ENCODE assay signal across 17 mouse cellular contexts in genomic region chr12:68862991-68863356, GRCm38 (mm10).
DNase-seq lines count a peak whose midpoint lies in the region; ATAC-seq and TF ChIP-seq lines count a peak whose summit lies in the region.
"Had no signal": no experiment of that assay in that cellular context is flagged by ENCODE, and none has a peak within 500 bp of the region (broad histone marks: within the 10 kb centered on the region; RNA-seq: fewer than 3 reads in every experiment).

No protein-coding gene starts in this region.

- H3K4me2 ChIP-seq in forebrain, embryonic 12.5 days: no peak overlapping the region
- no peak overlapping the region for H3K4me2 ChIP-seq in midbrain, embryonic 16.5 days (ENCODE audit: low read length)
- H3K4me2 ChIP-seq in midbrain, embryonic 11.5 days: no peak overlapping the region
- H3K4me2 ChIP-seq in forebrain, embryonic 16.5 days (ENCODE audit: low read length): no peak overlapping the region
- H3K4me2 ChIP-seq: heart, embryonic 13.5 days; hindbrain, embryonic 14.5 days; intestine, embryonic 15.5 days had no signal

- intact Hi-C loops in left cerebral cortex, adult 2 months (cut with DNase I): loop anchor here (1.0 to 10.0 kb wide), 2 partner anchors 222 to 1435 kb away; no protein-coding TSS in a partner anchor

- H3K27me3 ChIP-seq in forebrain, embryonic 12.5 days: no peaks in the 10 kb centered on the region
- no peaks in the 10 kb centered on the region for H3K27me3 ChIP-seq in forebrain, embryonic 10.5 days (ENCODE audit: poor library complexity, severe bottlenecking)
- no peaks in the 10 kb centered on the region for H3K27me3 ChIP-seq in midbrain, embryonic 16.5 days (ENCODE audit: control insufficient read depth, insufficient read depth, low read depth, low read length)
- H3K27me3 ChIP-seq in midbrain, embryonic 11.5 days (ENCODE audit: control insufficient read depth, insufficient read depth, low read length): no peaks in the 10 kb centered on the region
- no peaks in the 10 kb centered on the region for H3K27me3 ChIP-seq in forebrain, embryonic 16.5 days (replicated peaks; ENCODE audit: control insufficient read depth, insufficient read depth, low read length)
- H3K27me3 ChIP-seq: CH12.LX; heart, embryonic 13.5 days; intestine, embryonic 15.5 days had no signal

- no peak overlapping the region for H3K27ac ChIP-seq in forebrain, embryonic 12.5 days
- no peak overlapping the region for H3K27ac ChIP-seq in forebrain, embryonic 10.5 days
- H3K27ac ChIP-seq in midbrain, embryonic 16.5 days (ENCODE audit: low read length): no peak overlapping the region
- no peak overlapping the region for H3K27ac ChIP-seq in midbrain, embryonic 11.5 days (ENCODE audit: low read depth, low read length)
- no peak overlapping the region for H3K27ac ChIP-seq in forebrain, embryonic 16.5 days (ENCODE audit: low read length)
- H3K27ac ChIP-seq in left cerebral cortex, adult 2 months: no peak overlapping the region
- H3K27ac ChIP-seq: heart, adult 2 months; heart, embryonic 10.5 days; heart, embryonic 13.5 days; hindbrain, embryonic 14.5 days; intestine, embryonic 15.5 days had no signal

- 0 out of 2 replicates have a peak, but pooled peaks have one; percentile 25 for ATAC-seq in forebrain, embryonic 12.5 days (ENCODE audit: low FRiP score)
- peak; percentile 19; the same call in 1 of the 2 replicates for ATAC-seq in midbrain, embryonic 16.5 days
- no peak for ATAC-seq in midbrain, embryonic 11.5 days (ENCODE audit: low FRiP score)
- ATAC-seq in forebrain, embryonic 16.5 days: peak; percentile 52; the same call in 1 of the 2 replicates
- ATAC-seq: intestine, embryonic 15.5 days; Patski had no signal

- no peak for TF ChIP-seq CTCF in left cerebral cortex, adult 2 months (IDR thresholded peaks at IDR 0.05)

- no peaks in the 10 kb centered on the region for H3K4me1 ChIP-seq in forebrain, embryonic 12.5 days
- no peaks in the 10 kb centered on the region for H3K4me1 ChIP-seq in forebrain, embryonic 10.5 days
- H3K4me1 ChIP-seq in midbrain, embryonic 16.5 days (ENCODE audit: control insufficient read depth, insufficient read depth, low read length): peaks cover 3% of the 10 kb centered on the region; the same call in 1 of the 2 replicates
- no peaks in the 10 kb centered on the region for H3K4me1 ChIP-seq in midbrain, embryonic 11.5 days (ENCODE audit: control insufficient read depth, insufficient read depth, low read length)
- no peaks in the 10 kb centered on the region; the same call in 1 of the 2 replicates for H3K4me1 ChIP-seq in forebrain, embryonic 16.5 days (replicated peaks; ENCODE audit: control insufficient read depth, insufficient read depth, low read length)
- H3K4me1 ChIP-seq: heart, embryonic 10.5 days; heart, embryonic 13.5 days; intestine, embryonic 15.5 days had no signal

- 56% methylated on average over 3 of the region's 3 CpGs for WGBS in forebrain, embryonic 12.5 days
- 86% methylated on average over 3 of the region's 3 CpGs for WGBS in forebrain, embryonic 10.5 days
- WGBS in midbrain, embryonic 16.5 days: 70% methylated on average over 3 of the region's 3 CpGs
- 79% methylated on average over 3 of the region's 3 CpGs for WGBS in midbrain, embryonic 11.5 days
- 25% methylated on average over 3 of the region's 3 CpGs for WGBS in forebrain, embryonic 16.5 days

- DNase-seq in forebrain, embryonic 10.5 days (ENCODE audit: extremely low spot score, low spot score): no peak
- DNase-seq in midbrain, embryonic 11.5 days (ENCODE audit: low spot score, missing footprints): no peak
- no peak for DNase-seq in left cerebral cortex, adult 2 months (ENCODE audit: extremely low spot score in 1 of 2, low spot score in 2 of 2)
- DNase-seq: B cell, adult 2 months; gastrocnemius, postnatal 25 days; heart, adult 2 months; kidney, adult 11 months had no signal

- no peak overlapping the region for H3K4me3 ChIP-seq in forebrain, embryonic 12.5 days (replicated peaks)
- no peak overlapping the region for H3K4me3 ChIP-seq in forebrain, embryonic 10.5 days
- no peak overlapping the region for H3K4me3 ChIP-seq in midbrain, embryonic 16.5 days (ENCODE audit: low read depth, low read length)
- H3K4me3 ChIP-seq in midbrain, embryonic 11.5 days (ENCODE audit: low read depth, low read length): no peak overlapping the region
- no peak overlapping the region for H3K4me3 ChIP-seq in forebrain, embryonic 16.5 days (replicated peaks; ENCODE audit: low read length)
- no peak overlapping the region for H3K4me3 ChIP-seq in left cerebral cortex, adult 2 months
- H3K4me3 ChIP-seq: heart, adult 2 months; heart, embryonic 10.5 days; heart, embryonic 13.5 days; intestine, embryonic 15.5 days had no signal

- H3K36me3 ChIP-seq in forebrain, embryonic 12.5 days (replicated peaks): no peaks in the 10 kb centered on the region
- no peaks in the 10 kb centered on the region for H3K36me3 ChIP-seq in forebrain, embryonic 10.5 days (replicated peaks)
- no peaks in the 10 kb centered on the region for H3K36me3 ChIP-seq in midbrain, embryonic 16.5 days (ENCODE audit: control insufficient read depth, insufficient read depth, low read length)
- H3K36me3 ChIP-seq in midbrain, embryonic 11.5 days (ENCODE audit: control insufficient read depth, insufficient read depth, low read length): no peaks in the 10 kb centered on the region
- H3K36me3 ChIP-seq in forebrain, embryonic 16.5 days (ENCODE audit: control insufficient read depth, insufficient read depth): no peaks in the 10 kb centered on the region
- H3K36me3 ChIP-seq: G1E; heart, embryonic 10.5 days; heart, embryonic 13.5 days; intestine, embryonic 15.5 days had no signal

- no peak overlapping the region for H3K9ac ChIP-seq in forebrain, embryonic 12.5 days
- H3K9ac ChIP-seq in midbrain, embryonic 16.5 days (ENCODE audit: low read depth, low read length): no peak overlapping the region
- no peak overlapping the region for H3K9ac ChIP-seq in midbrain, embryonic 11.5 days (ENCODE audit: low read length)
- no peak overlapping the region for H3K9ac ChIP-seq in forebrain, embryonic 16.5 days (replicated peaks; ENCODE audit: low read depth, low read length)
- H3K9ac ChIP-seq: heart, embryonic 13.5 days; hindbrain, embryonic 14.5 days; intestine, embryonic 15.5 days had no signal

- H3K9me3 ChIP-seq in forebrain, embryonic 12.5 days: no peaks in the 10 kb centered on the region
- H3K9me3 ChIP-seq in forebrain, embryonic 10.5 days: no peaks in the 10 kb centered on the region
- H3K9me3 ChIP-seq in midbrain, embryonic 16.5 days (replicated peaks; ENCODE audit: control insufficient read depth, low read length, poor library complexity, severe bottlenecking): no peaks in the 10 kb centered on the region
- no peaks in the 10 kb centered on the region for H3K9me3 ChIP-seq in midbrain, embryonic 11.5 days (ENCODE audit: control insufficient read depth, low read length)
- H3K9me3 ChIP-seq in forebrain, embryonic 16.5 days (ENCODE audit: control insufficient read depth, low read length): no peaks in the 10 kb centered on the region
- H3K9me3 ChIP-seq: heart, embryonic 10.5 days; heart, embryonic 13.5 days; intestine, embryonic 15.5 days had no signal
